Mouse (Mus musculus) retina, adult 2 months (tissue): ENCODE data around the gene Aff4.
"Not testable (repeated sequence)": the region's sequence is repeated elsewhere in the genome, so short reads cannot be mapped to it uniquely, and the experiment has no call there.

ENCODE experiments used
- DNase-seq: peaks from one replicate; pipeline ENCODE4 v3.0.0-alpha.2; 2012; ENCODE audit warnings: low read depth, low spot score

Gene Aff4

GRCm38 (mm10) chr11:53350291-53351223 is at the start of gene Aff4:
TSS of gene Aff4 (plus strand) at chr11:53350833.
- peak; percentile 72 for DNase-seq

- DNase-seq, result no peak
Measured at GRCm38 (mm10) chr11:53301167-53301515, 49.5 kb upstream of the Aff4 start.

- DNase-seq, result no peak
Measured at GRCm38 (mm10) chr11:53304044-53304840, 46.4 kb upstream of the Aff4 start.

GRCm38 (mm10) chr11:53306965-53307364 is 43.7 kb upstream of the Aff4 start:
- DNase-seq, result no peak

- DNase-seq, result no peak
Measured at GRCm38 (mm10) chr11:53307558-53308065, 43.0 kb upstream of the Aff4 start.

- DNase-seq, result no peak
Measured at GRCm38 (mm10) chr11:53308251-53308864, 42.3 kb upstream of the Aff4 start.

GRCm38 (mm10) chr11:53308884-53309310 is 41.7 kb upstream of the Aff4 start:
- DNase-seq, result no peak

- DNase-seq, result no peak
Measured at GRCm38 (mm10) chr11:53311385-53311784, 39.2 kb upstream of the Aff4 start.

- not testable (repeated sequence) for DNase-seq
Measured at GRCm38 (mm10) chr11:53312823-53313222, 37.8 kb upstream of the Aff4 start.

GRCm38 (mm10) chr11:53314770-53315173 is 35.9 kb upstream of the Aff4 start:
- no peak for DNase-seq

GRCm38 (mm10) chr11:53316996-53317395 is 33.6 kb upstream of the Aff4 start:
- DNase-seq, result no peak

GRCm38 (mm10) chr11:53318041-53318440 is 32.6 kb upstream of the Aff4 start:
- no peak for DNase-seq

- DNase-seq, result not testable (repeated sequence)
Measured at GRCm38 (mm10) chr11:53318568-53318967, 32.1 kb upstream of the Aff4 start.

- not testable (repeated sequence) for DNase-seq
Measured at GRCm38 (mm10) chr11:53319867-53320266, 30.8 kb upstream of the Aff4 start.

- DNase-seq, result peak; percentile 67
Measured at GRCm38 (mm10) chr11:53324512-53324968, 26.1 kb upstream of the Aff4 start, which contains the start of gene Zcchc10. TSS of gene Zcchc10 (plus strand) at chr11:53324679.

GRCm38 (mm10) chr11:53330325-53330724 is 20.3 kb upstream of the Aff4 start:
- no peak for DNase-seq

GRCm38 (mm10) chr11:53331121-53331520 is 19.5 kb upstream of the Aff4 start:
- DNase-seq, result no peak

GRCm38 (mm10) chr11:53332076-53332680 is 18.5 kb upstream of the Aff4 start:
- DNase-seq, result no peak

GRCm38 (mm10) chr11:53335505-53336181 is 15.0 kb upstream of the Aff4 start:
- no peak for DNase-seq

- no peak for DNase-seq
Measured at GRCm38 (mm10) chr11:53336182-53336571, 14.5 kb upstream of the Aff4 start.

- DNase-seq, result no peak
Measured at GRCm38 (mm10) chr11:53336924-53337323, 13.7 kb upstream of the Aff4 start.
